In genomic region chr10:39320798-39321622, GRCm38 (mm10) we compare ENCODE assay signal across 8 mouse cellular contexts. TPM values are rescaled to one million over a fixed set of nuclear protein-coding genes. Genes with fewer than 3 reads are reported as not detected.
DNase-seq lines count a peak whose midpoint lies in the region; ATAC-seq lines count a peak whose summit lies in the region.

No protein-coding gene starts in this region.

- no peaks in the 10 kb centered on the region for H3K27me3 ChIP-seq in embryonic facial prominence, embryonic 11.5 days (ENCODE audit: control insufficient read depth, insufficient read depth, low read length)
- H3K27me3 ChIP-seq in heart, embryonic 16.5 days (ENCODE audit: control insufficient read depth, insufficient read depth, low read length): no peaks in the 10 kb centered on the region
- H3K27me3 ChIP-seq in limb, embryonic 12.5 days: no peaks in the 10 kb centered on the region

- peaks cover 3% of the 10 kb centered on the region for H3K4me1 ChIP-seq in embryonic facial prominence, embryonic 11.5 days (ENCODE audit: control insufficient read depth, insufficient read depth, low read length)
- H3K4me1 ChIP-seq in heart, embryonic 16.5 days (ENCODE audit: control insufficient read depth, insufficient read depth, low read length): peaks cover 17% of the 10 kb centered on the region
- peaks cover 18% of the 10 kb centered on the region for H3K4me1 ChIP-seq in limb, embryonic 12.5 days (replicated peaks)

- no peaks in the 10 kb centered on the region for H3K9me3 ChIP-seq in embryonic facial prominence, embryonic 11.5 days (replicated peaks; ENCODE audit: control insufficient read depth, low read length)
- no peaks in the 10 kb centered on the region for H3K9me3 ChIP-seq in heart, embryonic 16.5 days (replicated peaks; ENCODE audit: control insufficient read depth, low read length)
- no peaks in the 10 kb centered on the region for H3K9me3 ChIP-seq in limb, embryonic 12.5 days

- no peak overlapping the region for H3K9ac ChIP-seq in embryonic facial prominence, embryonic 11.5 days (replicated peaks; ENCODE audit: low read length)
- H3K9ac ChIP-seq in heart, embryonic 16.5 days (ENCODE audit: low read length): no peak overlapping the region
- no peak overlapping the region for H3K9ac ChIP-seq in limb, embryonic 12.5 days (replicated peaks)

- H3K27ac ChIP-seq in embryonic facial prominence, embryonic 11.5 days (replicated peaks; ENCODE audit: low read depth, low read length): no peak overlapping the region
- H3K27ac ChIP-seq in heart, embryonic 16.5 days (ENCODE audit: low read length): peak overlapping the region; percentile 33; the same call in 1 of the 2 replicates
- peak overlapping the region; percentile 57; the same call in 1 of the 2 replicates for H3K27ac ChIP-seq in limb, embryonic 12.5 days

- H3K4me2 ChIP-seq in embryonic facial prominence, embryonic 11.5 days (ENCODE audit: low read depth, low read length): no peak overlapping the region
- peak overlapping the region; percentile 24 for H3K4me2 ChIP-seq in heart, embryonic 16.5 days (ENCODE audit: low read depth, low read length)
- peak overlapping the region; percentile 42 for H3K4me2 ChIP-seq in limb, embryonic 12.5 days

- no peaks in the 10 kb centered on the region for H3K36me3 ChIP-seq in embryonic facial prominence, embryonic 11.5 days (replicated peaks; ENCODE audit: control insufficient read depth, insufficient read depth, low read depth, low read length)
- no peaks in the 10 kb centered on the region for H3K36me3 ChIP-seq in heart, embryonic 16.5 days (ENCODE audit: control insufficient read depth, insufficient read depth)
- H3K36me3 ChIP-seq in limb, embryonic 12.5 days: no peaks in the 10 kb centered on the region

- H3K4me3 ChIP-seq in embryonic facial prominence, embryonic 11.5 days (ENCODE audit: low read depth, low read length): no peak overlapping the region
- no peak overlapping the region for H3K4me3 ChIP-seq in heart, embryonic 16.5 days (ENCODE audit: low read length)
- H3K4me3 ChIP-seq in limb, embryonic 12.5 days (replicated peaks): no peak overlapping the region

- 52% methylated on average over 17 of the region's 17 CpGs for WGBS in embryonic facial prominence, embryonic 11.5 days
- WGBS in heart, embryonic 16.5 days: 51% methylated on average over 17 of the region's 17 CpGs
- WGBS in limb, embryonic 12.5 days: 34% methylated on average over 17 of the region's 17 CpGs

- DNase-seq in frontal cortex, postnatal 25 days (ENCODE audit: low spot score in 2 of 2): no peak
- peak; percentile 64 for DNase-seq in embryonic facial prominence, embryonic 11.5 days (ENCODE audit: low spot score)
- peak; percentile 39 for DNase-seq in right cerebral cortex, postnatal 4 days
- DNase-seq in adrenal gland, adult 2 months: no peak
- no peak for DNase-seq in kidney, adult 9 months

- peak; percentile 52; the same call in 1 of the 2 replicates for ATAC-seq in frontal cortex, adult (ENCODE audit: low TSS enrichment)
- peak; percentile 73 for ATAC-seq in embryonic facial prominence, embryonic 11.5 days (replicated peaks; ENCODE audit: insufficient number of reproducible peaks, low FRiP score, low TSS enrichment, low read depth)
- ATAC-seq in heart, embryonic 16.5 days (replicated peaks; ENCODE audit: extremely low read depth, insufficient read depth, low FRiP score): peak; percentile 91
- ATAC-seq in limb, embryonic 12.5 days (ENCODE audit: insufficient number of reproducible peaks, insufficient read depth, low FRiP score, low TSS enrichment, low read depth): peak; percentile 59; the same call in 1 of the 2 replicates

RNA-seq across cellular contexts. Expression of gene Fyn, which starts 47.6 kb away (rescaled TPM):
- 34.9 and 38.9 TPM in 2 replicates for polyA plus RNA-seq in embryonic facial prominence, embryonic 11.5 days (2014; fragmentation: Nextera tagmentation; extraction: Ambion mirVana)
- polyA plus RNA-seq in heart, embryonic 16.5 days (2015; fragmentation: Nextera tagmentation; extraction: Ambion mirVana): 14.6 and 15.0 TPM in 2 replicates
- polyA plus RNA-seq in limb, embryonic 12.5 days (2016; fragmentation: Nextera tagmentation; extraction: Ambion mirVana): 24.0 and 28.3 TPM in 2 replicates
- 10 to 100 TPM; 37.9 to 56.2 TPM for total RNA-seq in adrenal gland, adult 2 months (2021)
- polyA plus RNA-seq in adrenal gland, adult 2 months (2012; rRNA removed): 22.7 and 27.9 TPM in 2 replicates

Comparison
In these comparisons a context has a peak if more than half of its experiments do, and no peak if none do; other contexts are left out.
1. DNase-seq: peak in embryonic facial prominence, embryonic 11.5 days (single experiment) and right cerebral cortex, postnatal 4 days (single experiment); none in frontal cortex, postnatal 25 days (0 of 2), adrenal gland, adult 2 months (single experiment) and kidney, adult 9 months (single experiment).
2. Peak in every context shown above with its lines, with median percentiles within 50 percentile points of each other: ATAC-seq.